Mouse (Mus musculus): Measurements from ENCODE around the gene Pde7b. TPM values are rescaled to one million over a fixed set of nuclear protein-coding genes. Genes with fewer than 3 reads are reported as not detected.

The Pde7b gene
- polyA plus RNA-seq, 1 experiment from 2014 or later: 7.6 TPM

DNA sequence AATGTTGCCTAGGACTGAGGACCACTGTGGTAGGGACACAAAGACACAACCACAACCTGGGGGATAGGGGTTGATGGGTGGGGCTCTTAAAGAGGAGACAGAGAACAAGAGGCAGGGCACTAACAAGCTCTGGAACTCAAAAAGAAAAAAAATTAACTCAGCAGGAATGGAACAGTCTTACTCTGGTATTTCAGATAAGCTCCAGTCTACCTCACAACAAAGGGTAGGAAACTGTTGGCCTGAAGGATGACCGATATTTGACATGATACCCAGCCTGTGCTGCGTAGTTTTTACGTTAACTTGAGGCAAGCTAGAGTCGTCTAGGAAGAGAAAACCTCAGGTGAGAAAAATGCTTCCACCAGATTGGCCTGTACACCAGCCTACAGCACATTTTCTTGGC is 22.4 kb upstream of the Pde7b start:
- ATAC-seq (ENCODE audit: insufficient number of reproducible peaks, insufficient read depth, low FRiP score, low TSS enrichment, low read depth): no peak
- no peaks in the 10 kb centered on the region for H3K36me3 ChIP-seq
- no peaks in the 10 kb centered on the region for H3K9me3 ChIP-seq
- no peak overlapping the region for H3K9ac ChIP-seq (replicated peaks)
- no peak overlapping the region for H3K4me3 ChIP-seq (replicated peaks)
- no peaks in the 10 kb centered on the region for H3K4me1 ChIP-seq (replicated peaks)
- WGBS: 85% methylated on average over 4 of the region's 4 CpGs
- no peak overlapping the region for H3K4me2 ChIP-seq
- no peaks in the 10 kb centered on the region for H3K27me3 ChIP-seq
- H3K27ac ChIP-seq: no peak overlapping the region

DNA sequence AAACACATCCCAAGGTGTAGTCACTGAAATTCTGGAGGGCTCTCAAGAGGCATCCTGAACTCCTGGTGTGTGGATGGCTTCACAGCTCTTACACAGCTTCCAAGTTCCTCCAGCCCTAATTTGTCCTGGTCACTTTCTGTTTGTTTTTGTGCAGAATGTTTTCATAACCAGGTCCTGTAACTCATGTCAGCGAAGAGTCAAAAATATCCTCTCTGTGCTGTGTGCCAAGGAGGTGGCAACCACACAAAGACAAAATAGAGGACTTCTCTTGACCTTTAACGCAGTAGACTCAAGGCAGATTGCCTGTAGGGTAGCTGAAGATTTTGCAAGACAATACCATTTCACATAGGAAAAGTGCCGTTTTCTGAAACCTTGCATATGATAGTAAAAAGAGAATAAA is 14.9 kb upstream of the Pde7b start:
- Histone ChIP-seq H3K4me2 (no peak overlapping the region), H3K9me3 (no peaks in the 10 kb centered on the region), H3K9ac (replicated peaks) (no peak overlapping the region), H3K27ac (no peak overlapping the region), H3K4me1 (replicated peaks) (peaks cover 20% of the 10 kb centered on the region), H3K4me3 (replicated peaks) (no peak overlapping the region), H3K27me3 (no peaks in the 10 kb centered on the region), H3K36me3 (no peaks in the 10 kb centered on the region)
- no peak for ATAC-seq (ENCODE audit: insufficient number of reproducible peaks, insufficient read depth, low FRiP score, low TSS enrichment, low read depth)
- 91% methylated on average over 3 of the region's 3 CpGs for WGBS

DNA sequence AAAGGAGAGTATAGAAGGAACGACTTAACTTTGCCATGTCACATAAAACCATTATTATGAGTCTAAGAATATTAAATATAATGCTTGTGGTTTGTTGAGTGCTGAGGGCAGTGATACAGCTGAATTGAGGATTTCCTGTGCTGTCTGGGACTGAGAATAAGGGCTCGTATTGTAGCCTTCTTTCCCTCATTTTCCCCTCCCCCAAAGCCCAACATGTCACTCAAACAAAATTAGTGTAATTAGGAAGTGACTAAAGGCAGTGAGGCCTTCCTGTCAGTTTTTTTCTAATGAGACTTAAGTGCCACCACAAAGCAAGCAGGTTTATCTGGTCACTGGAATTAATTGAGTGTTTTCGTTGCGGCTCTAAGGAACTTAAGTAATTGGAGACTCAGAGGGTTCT is 12.3 kb upstream of the Pde7b start:
- Histone ChIP-seq H3K4me1 (replicated peaks) (peaks cover 20% of the 10 kb centered on the region), H3K9ac (replicated peaks) (no peak overlapping the region), H3K27me3 (peaks cover 2% of the 10 kb centered on the region; the same call in 1 of the 2 replicates), H3K4me3 (replicated peaks) (no peak overlapping the region), H3K4me2 (no peak overlapping the region), H3K27ac (no peak overlapping the region), H3K9me3 (no peaks in the 10 kb centered on the region), H3K36me3 (no peaks in the 10 kb centered on the region)
- 20% methylated on average over 4 of the region's 4 CpGs for WGBS
- no peak for ATAC-seq (ENCODE audit: insufficient number of reproducible peaks, insufficient read depth, low FRiP score, low TSS enrichment, low read depth)

DNA sequence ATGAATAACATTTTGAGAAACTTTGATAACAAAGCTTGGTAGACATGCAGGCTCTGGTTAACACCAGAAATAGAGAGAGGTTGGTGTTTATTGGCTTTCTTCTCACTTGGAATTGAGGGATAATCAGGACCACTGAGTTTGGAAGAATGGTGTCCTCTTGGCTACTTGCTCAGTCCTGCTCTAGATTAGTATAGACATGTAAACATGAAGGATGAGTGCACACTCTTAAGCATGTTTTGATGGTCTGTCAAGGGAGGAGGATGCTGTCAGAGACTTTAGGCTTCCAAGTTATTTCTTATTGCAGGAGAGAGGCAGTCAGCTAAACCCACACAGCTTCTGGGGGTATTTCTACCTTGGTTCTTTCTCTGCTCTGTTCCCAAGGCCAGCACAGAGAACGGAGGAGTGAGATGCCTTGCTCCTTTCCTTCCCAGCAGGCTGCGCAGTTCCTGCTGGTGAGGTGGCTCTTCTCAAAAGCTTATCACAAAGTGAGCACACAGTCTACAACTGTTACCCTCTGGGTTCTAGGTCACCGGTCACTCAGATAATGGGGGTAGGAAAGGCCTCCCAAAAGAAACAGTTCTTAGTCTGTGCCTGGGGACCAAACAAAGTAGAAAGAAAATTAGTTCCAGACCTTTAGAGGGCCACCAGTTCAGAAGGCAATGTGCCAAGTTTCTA is 11.0 kb upstream of the Pde7b start:
- Histone ChIP-seq H3K4me1 (replicated peaks) (peaks cover 20% of the 10 kb centered on the region), H3K4me3 (replicated peaks) (no peak overlapping the region), H3K27ac (peak overlapping the region; percentile 1; the same call in 1 of the 2 replicates), H3K27me3 (peaks cover 2% of the 10 kb centered on the region; the same call in 1 of the 2 replicates), H3K4me2 (no peak overlapping the region), H3K9me3 (no peaks in the 10 kb centered on the region), H3K9ac (replicated peaks) (no peak overlapping the region), H3K36me3 (no peaks in the 10 kb centered on the region)
- 61% methylated on average over 3 of the region's 3 CpGs for WGBS
- ATAC-seq (ENCODE audit: insufficient number of reproducible peaks, insufficient read depth, low FRiP score, low TSS enrichment, low read depth): no peak

DNA sequence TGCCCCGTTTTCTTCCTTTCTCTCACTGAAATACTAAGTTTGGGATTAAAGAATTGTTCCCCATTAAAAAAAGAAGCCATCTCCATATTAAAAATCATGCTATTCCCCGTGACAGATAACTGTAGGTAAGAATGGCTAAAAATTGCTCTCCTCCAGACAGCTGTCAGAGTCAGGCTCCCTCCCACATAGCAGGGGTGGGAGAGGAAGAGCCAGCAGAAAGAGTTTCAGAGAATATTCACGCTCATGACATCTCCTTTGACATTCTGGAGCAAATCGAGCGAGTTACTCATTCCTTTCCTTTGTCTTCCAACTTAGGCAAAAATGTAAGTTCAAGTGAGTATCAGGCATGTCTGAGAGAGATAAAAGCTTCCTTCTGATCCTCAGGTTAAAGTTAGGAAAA is 8.7 kb upstream of the Pde7b start:
- no peak overlapping the region for H3K4me3 ChIP-seq (replicated peaks)
- no peaks in the 10 kb centered on the region for H3K36me3 ChIP-seq
- H3K4me1 ChIP-seq (replicated peaks): peaks cover 20% of the 10 kb centered on the region
- ATAC-seq (ENCODE audit: insufficient number of reproducible peaks, insufficient read depth, low FRiP score, low TSS enrichment, low read depth): no peak
- H3K27ac ChIP-seq: no peak overlapping the region
- no peak overlapping the region for H3K9ac ChIP-seq (replicated peaks)
- no peaks in the 10 kb centered on the region for H3K9me3 ChIP-seq
- 81% methylated on average over 5 of the region's 5 CpGs for WGBS
- H3K4me2 ChIP-seq: no peak overlapping the region
- H3K27me3 ChIP-seq: peaks cover 2% of the 10 kb centered on the region; the same call in 1 of the 2 replicates

DNA sequence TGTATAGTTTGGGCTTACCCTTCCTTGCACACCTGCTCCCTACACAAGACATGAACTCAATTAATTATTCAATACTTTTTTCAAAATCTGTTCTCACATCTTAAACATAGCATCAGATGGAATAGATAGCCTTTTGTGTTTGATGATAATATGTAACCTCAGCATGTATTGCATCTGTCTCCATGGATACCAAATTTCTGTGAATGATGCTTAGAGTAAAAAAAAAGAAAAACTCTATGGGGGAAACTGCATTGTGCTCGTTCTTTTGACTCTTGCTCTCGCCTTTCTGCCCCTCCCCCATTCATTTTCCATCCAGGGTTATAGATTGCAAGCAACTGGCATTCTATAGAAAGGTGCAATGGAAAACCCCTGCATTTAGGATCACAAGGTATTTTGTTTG is 7.3 kb upstream of the Pde7b start:
- no peaks in the 10 kb centered on the region for H3K9me3 ChIP-seq
- no peak overlapping the region for H3K9ac ChIP-seq (replicated peaks)
- no peak for ATAC-seq (ENCODE audit: insufficient number of reproducible peaks, insufficient read depth, low FRiP score, low TSS enrichment, low read depth)
- no peaks in the 10 kb centered on the region for H3K36me3 ChIP-seq
- peaks cover 2% of the 10 kb centered on the region; the same call in 1 of the 2 replicates for H3K27me3 ChIP-seq
- no peak overlapping the region for H3K27ac ChIP-seq
- H3K4me2 ChIP-seq: no peak overlapping the region
- H3K4me1 ChIP-seq (replicated peaks): peaks cover 16% of the 10 kb centered on the region
- WGBS: 66% methylated on average over 2 of the region's 2 CpGs
- no peak overlapping the region for H3K4me3 ChIP-seq (replicated peaks)

DNA sequence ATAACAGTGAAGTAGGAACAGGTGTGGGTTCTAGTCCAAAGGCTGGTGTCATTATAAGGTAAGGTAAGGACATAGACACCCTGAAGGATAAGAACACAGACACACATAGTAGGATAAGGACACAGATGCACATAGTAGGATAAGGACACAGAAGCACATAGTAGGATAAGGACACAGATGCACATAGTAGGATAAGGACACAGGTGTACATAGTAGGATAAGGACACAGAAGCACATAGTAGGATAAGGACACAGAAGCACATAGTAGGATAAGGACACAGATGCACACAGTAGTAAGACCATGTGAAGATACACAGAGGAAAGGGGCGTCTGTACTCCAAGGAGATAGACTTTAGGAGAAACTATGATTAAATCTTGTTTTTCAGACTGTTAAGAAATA is 5.2 kb upstream of the Pde7b start:
- no peak for ATAC-seq (ENCODE audit: insufficient number of reproducible peaks, insufficient read depth, low FRiP score, low TSS enrichment, low read depth)
- Histone ChIP-seq H3K4me1 (replicated peaks) (peaks cover 7% of the 10 kb centered on the region), H3K4me3 (replicated peaks) (no peak overlapping the region), H3K4me2 (no peak overlapping the region), H3K9ac (replicated peaks) (no peak overlapping the region), H3K36me3 (no peaks in the 10 kb centered on the region), H3K9me3 (no peaks in the 10 kb centered on the region), H3K27me3 (peaks cover 2% of the 10 kb centered on the region; the same call in 1 of the 2 replicates), H3K27ac (no peak overlapping the region)
- 72% methylated on average over 1 of the region's 1 CpGs for WGBS

DNA sequence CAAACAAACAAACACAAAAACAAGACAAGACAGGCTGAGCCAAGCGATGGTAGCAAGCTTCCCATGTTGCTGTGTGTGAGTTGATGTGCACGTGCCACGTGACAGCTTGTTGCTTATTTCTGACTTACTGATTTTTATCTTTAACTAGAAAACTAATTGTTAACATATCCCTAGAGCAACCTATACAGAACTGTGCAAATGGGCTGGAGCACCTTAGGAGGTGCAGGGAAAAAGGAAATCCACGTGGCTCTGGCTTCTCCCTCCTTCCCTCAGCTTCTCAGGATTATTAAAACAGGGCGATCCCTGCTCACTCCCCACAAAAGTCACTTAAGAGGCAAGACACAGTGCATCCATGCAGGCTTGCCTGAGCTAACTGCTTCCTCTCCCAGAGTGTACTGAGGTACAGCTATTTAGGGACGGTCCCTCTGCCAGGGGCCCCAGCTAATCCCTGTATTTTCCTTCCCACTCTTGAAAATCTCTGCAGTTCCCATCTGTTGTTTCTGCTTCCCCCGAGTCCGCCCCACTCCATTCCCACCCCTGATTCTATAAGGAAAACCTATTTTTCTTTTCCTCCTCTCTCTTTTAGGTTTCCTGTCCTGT is 606 bp upstream of the Pde7b start:
- Histone ChIP-seq H3K4me3 (replicated peaks) (peak overlapping the region; percentile 35), H3K36me3 (no peaks in the 10 kb centered on the region), H3K4me2 (peak overlapping the region; percentile 56), H3K9me3 (no peaks in the 10 kb centered on the region), H3K27me3 (no peaks in the 10 kb centered on the region), H3K27ac (peak overlapping the region; percentile 76; the same call in 1 of the 2 replicates), H3K4me1 (replicated peaks) (peaks cover 31% of the 10 kb centered on the region), H3K9ac (replicated peaks) (no peak overlapping the region)
- peak; percentile 60 for ATAC-seq (ENCODE audit: insufficient number of reproducible peaks, insufficient read depth, low FRiP score, low TSS enrichment, low read depth)
- WGBS: 36% methylated on average over 8 of the region's 8 CpGs

DNA sequence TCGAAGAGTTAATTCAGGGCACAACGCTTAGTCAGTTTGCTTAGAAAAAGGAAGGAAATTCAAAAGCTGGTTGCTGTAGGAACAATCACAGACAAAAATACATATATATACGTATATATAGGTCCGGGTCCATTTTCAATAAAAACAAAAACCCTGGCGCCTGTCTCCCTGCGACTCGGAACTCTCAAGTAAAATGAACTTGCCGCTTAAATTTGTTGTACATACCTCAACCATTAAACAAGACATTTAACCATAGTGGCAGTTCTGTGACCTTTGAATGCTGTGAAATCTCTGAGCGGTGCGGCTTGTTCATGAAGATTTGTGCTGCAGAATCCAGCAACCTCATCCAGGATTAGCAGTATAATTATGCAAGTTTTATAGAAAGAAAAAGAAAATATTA is 427 bp downstream of the Pde7b start:
- no peak for ATAC-seq (ENCODE audit: insufficient number of reproducible peaks, insufficient read depth, low FRiP score, low TSS enrichment, low read depth)
- Histone ChIP-seq H3K9ac (replicated peaks) (peak overlapping the region; percentile 27; the same call in 1 of the 2 replicates), H3K9me3 (no peaks in the 10 kb centered on the region), H3K4me2 (peak overlapping the region; percentile 56), H3K36me3 (no peaks in the 10 kb centered on the region), H3K27ac (peak overlapping the region; percentile 76; the same call in 1 of the 2 replicates), H3K27me3 (no peaks in the 10 kb centered on the region), H3K4me1 (replicated peaks) (peaks cover 31% of the 10 kb centered on the region), H3K4me3 (replicated peaks) (peak overlapping the region; percentile 35)
- 30% methylated on average over 10 of the region's 10 CpGs for WGBS

DNA sequence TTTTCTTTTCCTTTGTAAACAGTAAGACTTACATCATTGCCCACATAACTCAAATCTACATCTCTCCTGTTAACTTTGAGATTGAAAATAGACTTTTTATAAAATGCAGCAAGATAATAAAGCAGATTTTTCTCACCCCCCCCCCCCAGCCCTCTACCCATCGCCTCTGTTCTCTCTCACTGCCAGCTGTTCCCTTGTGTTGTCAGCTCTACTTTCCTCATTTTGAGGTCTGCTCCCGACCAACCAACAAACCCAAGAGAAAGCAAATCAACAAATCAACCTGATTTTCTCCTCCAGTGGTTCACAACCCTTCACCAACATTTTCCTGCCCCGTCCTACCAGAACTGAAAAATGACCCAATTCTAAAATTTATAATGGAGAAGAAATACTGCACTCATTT is 916 bp downstream of the Pde7b start:
- Histone ChIP-seq H3K4me3 (replicated peaks) (peak overlapping the region; percentile 35), H3K27me3 (no peaks in the 10 kb centered on the region), H3K9ac (replicated peaks) (0 out of 2 replicates have a peak overlapping the region, but pooled peaks have one; percentile 27), H3K27ac (peak overlapping the region; percentile 45; the same call in 1 of the 2 replicates), H3K36me3 (no peaks in the 10 kb centered on the region), H3K9me3 (no peaks in the 10 kb centered on the region), H3K4me2 (peak overlapping the region; percentile 56), H3K4me1 (replicated peaks) (peaks cover 31% of the 10 kb centered on the region)
- 13% methylated on average over 3 of the region's 3 CpGs for WGBS
- no peak for ATAC-seq (ENCODE audit: insufficient number of reproducible peaks, insufficient read depth, low FRiP score, low TSS enrichment, low read depth)

DNA sequence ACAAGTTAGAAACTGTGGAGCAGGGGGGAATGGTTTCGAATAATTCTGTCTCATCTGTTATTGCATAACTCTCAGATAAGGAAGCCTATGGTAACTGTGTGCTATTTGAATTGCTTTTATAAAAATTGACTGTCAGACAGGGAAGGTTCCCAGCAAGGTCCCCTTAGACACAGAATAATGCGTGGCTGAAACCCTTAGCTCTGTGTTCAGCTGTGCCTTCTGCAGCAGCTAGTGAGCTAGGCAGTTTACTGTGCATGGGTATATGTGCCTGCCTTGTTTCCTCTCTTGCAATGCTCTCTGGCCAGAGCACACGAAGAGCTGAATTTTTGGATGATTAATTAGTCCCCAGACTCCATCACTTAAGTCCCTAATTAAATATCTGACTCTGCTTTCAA is 1.4 kb downstream of the Pde7b start:
- no peaks in the 10 kb centered on the region for H3K27me3 ChIP-seq
- no peak for ATAC-seq (ENCODE audit: insufficient number of reproducible peaks, insufficient read depth, low FRiP score, low TSS enrichment, low read depth)
- H3K4me2 ChIP-seq: peak overlapping the region; percentile 56
- H3K27ac ChIP-seq: 0 out of 2 replicates have a peak overlapping the region, but pooled peaks have one; percentile 26
- 34% methylated on average over 3 of the region's 3 CpGs for WGBS
- H3K4me3 ChIP-seq (replicated peaks): peak overlapping the region; percentile 35
- no peak overlapping the region for H3K9ac ChIP-seq (replicated peaks)
- H3K9me3 ChIP-seq: no peaks in the 10 kb centered on the region
- H3K36me3 ChIP-seq: no peaks in the 10 kb centered on the region
- H3K4me1 ChIP-seq (replicated peaks): peaks cover 31% of the 10 kb centered on the region

All from limb, embryonic 12.5 days (tissue).